8 mouse cellular contexts compared by ENCODE assay signal in genomic region chr17:29093961-29094309, GRCm38 (mm10). TPM values are rescaled to one million over a fixed set of nuclear protein-coding genes. Genes with fewer than 3 reads are reported as not detected.
DNase-seq lines count a peak whose midpoint lies in the region; ATAC-seq and TF ChIP-seq lines count a peak whose summit lies in the region.

No protein-coding gene starts in this region.

- peak; percentile 38 for DNase-seq in forebrain, embryonic 10.5 days (ENCODE audit: extremely low spot score, low spot score)
- no peak for DNase-seq in embryo, embryonic 11 days
- DNase-seq in left cerebral cortex, postnatal 14 days (ENCODE audit: low spot score in 2 of 2): no peak

- intact Hi-C loops in left cerebral cortex, postnatal 14 days (cut with DNase I): no loop called here

- WGBS in forebrain, embryonic 10.5 days: 1% methylated on average over 22 of the region's 24 CpGs
- WGBS in intestine, postnatal 0 days: 0% methylated on average over 24 of the region's 24 CpGs
- 0% methylated on average over 24 of the region's 24 CpGs for WGBS in neural tube, embryonic 15.5 days

- H3K36me3 ChIP-seq in megakaryocyte, embryonic 14.5 days (replicated peaks; ENCODE audit: low read length): peaks cover 37% of the 10 kb centered on the region
- 0 out of 2 replicates have a peak, but pooled peaks cover 3% of the 10 kb centered on the region for H3K36me3 ChIP-seq in forebrain, embryonic 10.5 days (replicated peaks)
- H3K36me3 ChIP-seq in intestine, postnatal 0 days (ENCODE audit: control insufficient read depth, insufficient read depth): peaks cover 9% of the 10 kb centered on the region; the same call in 1 of the 2 replicates
- no peaks in the 10 kb centered on the region for H3K36me3 ChIP-seq in neural tube, embryonic 15.5 days

- peaks cover 67% of the 10 kb centered on the region for H3K4me1 ChIP-seq in megakaryocyte, embryonic 14.5 days
- peaks cover 36% of the 10 kb centered on the region for H3K4me1 ChIP-seq in forebrain, embryonic 10.5 days
- no peaks in the 10 kb centered on the region for H3K4me1 ChIP-seq in intestine, postnatal 0 days (replicated peaks; ENCODE audit: control insufficient read depth, insufficient read depth, low read length)
- H3K4me1 ChIP-seq in neural tube, embryonic 15.5 days: peaks cover 25% of the 10 kb centered on the region

- peak overlapping the region; percentile 100 for H3K4me3 ChIP-seq in megakaryocyte, embryonic 14.5 days (replicated peaks)
- H3K4me3 ChIP-seq in forebrain, embryonic 10.5 days: peak overlapping the region; percentile 61
- peak overlapping the region; percentile 65 for H3K4me3 ChIP-seq in intestine, postnatal 0 days (ENCODE audit: low read depth, low read length)
- H3K4me3 ChIP-seq in neural tube, embryonic 15.5 days (replicated peaks): peak overlapping the region; percentile 49

- H3K27me3 ChIP-seq in megakaryocyte, embryonic 14.5 days (replicated peaks): no peaks in the 10 kb centered on the region
- H3K27me3 ChIP-seq in forebrain, embryonic 10.5 days (ENCODE audit: poor library complexity, severe bottlenecking): peaks cover 71% of the 10 kb centered on the region
- H3K27me3 ChIP-seq in intestine, postnatal 0 days (replicated peaks; ENCODE audit: control insufficient read depth, insufficient read depth, low read length): no peaks in the 10 kb centered on the region
- peaks cover 11% of the 10 kb centered on the region; the same call in 1 of the 2 replicates for H3K27me3 ChIP-seq in neural tube, embryonic 15.5 days (replicated peaks)

- TF ChIP-seq CTCF in intestine, postnatal 0 days (IDR thresholded peaks at IDR 0.05; ENCODE audit: low read depth): no peak

- peak overlapping the region; percentile 70 for H3K9ac ChIP-seq in intestine, postnatal 0 days (ENCODE audit: low read depth, low read length)
- peak overlapping the region; percentile 65 for H3K9ac ChIP-seq in neural tube, embryonic 15.5 days (replicated peaks)

- no peak for ATAC-seq in megakaryocyte, adult 5-6 weeks (ENCODE audit: poor library complexity, severe bottlenecking)
- ATAC-seq in intestine, postnatal 0 days: peak; percentile 11
- peak; percentile 16; the same call in 1 of the 2 replicates for ATAC-seq in neural tube, embryonic 15.5 days (ENCODE audit: low FRiP score)
- no peak for ATAC-seq in CD4-positive, CD25-positive, alpha-beta regulatory T cell, adult 4 months

- H3K4me2 ChIP-seq in intestine, postnatal 0 days (replicated peaks; ENCODE audit: low read depth): peak overlapping the region; percentile 84
- peak overlapping the region; percentile 80 for H3K4me2 ChIP-seq in neural tube, embryonic 15.5 days

- H3K9me3 ChIP-seq in megakaryocyte, embryonic 14.5 days: no peaks in the 10 kb centered on the region
- H3K9me3 ChIP-seq in forebrain, embryonic 10.5 days: no peaks in the 10 kb centered on the region
- H3K9me3 ChIP-seq in intestine, postnatal 0 days (ENCODE audit: control insufficient read depth): no peaks in the 10 kb centered on the region
- no peaks in the 10 kb centered on the region for H3K9me3 ChIP-seq in neural tube, embryonic 15.5 days (replicated peaks)

- peak overlapping the region; percentile 83 for H3K27ac ChIP-seq in forebrain, embryonic 10.5 days
- peak overlapping the region; percentile 89 for H3K27ac ChIP-seq in intestine, postnatal 0 days (ENCODE audit: low read depth, low read length)
- 0 out of 2 replicates have a peak overlapping the region, but pooled peaks have one; percentile 23 for H3K27ac ChIP-seq in neural tube, embryonic 15.5 days (replicated peaks)

RNA-seq across cellular contexts. Expression of gene Cdkn1a, which starts 3.2 kb away (rescaled TPM):
- polyA plus RNA-seq in megakaryocyte, embryonic 14.5 days (2012; ENCODE audit: insufficient read depth, low replicate concordance): 228 and 253 TPM in 2 replicates
- total RNA-seq in megakaryocyte, adult 5-6 weeks (2015): 19.9 and 22.6 TPM in 2 replicates
- 3.7 and 5.8 TPM in 2 replicates for total RNA-seq in megakaryocyte, adult 5-6 weeks (2017)
- 14.0 and 16.8 TPM in 2 replicates for polyA plus RNA-seq in forebrain, embryonic 10.5 days (2016; fragmentation: Nextera tagmentation; extraction: Ambion mirVana)
- 74.9 and 88.3 TPM in 2 replicates for polyA plus RNA-seq in intestine, postnatal 0 days (2015; fragmentation: Nextera tagmentation; extraction: Ambion mirVana)
- polyA plus RNA-seq in neural tube, embryonic 15.5 days (2015; fragmentation: Nextera tagmentation; extraction: Ambion mirVana): 99.0 and 99.7 TPM in 2 replicates
- 1 to 10 TPM; 2.5 to 4.6 TPM for polyA plus RNA-seq in CD4-positive, CD25-positive, alpha-beta regulatory T cell, adult 4 months (2017; shearing (Covaris generic))
- total RNA-seq in left cerebral cortex, postnatal 14 days (2021): 10 to 100 TPM; 25.7 to 35.7 TPM

RNA-seq across cellular contexts. Expression of gene Rab44, which starts 20.0 kb away (rescaled TPM):
- 3.4 and 22.3 TPM in 2 replicates for polyA plus RNA-seq in megakaryocyte, embryonic 14.5 days (2012; ENCODE audit: insufficient read depth, low replicate concordance)
- 52.2 and 62.4 TPM in 2 replicates for total RNA-seq in megakaryocyte, adult 5-6 weeks (2015)
- 104 and 105 TPM in 2 replicates for total RNA-seq in megakaryocyte, adult 5-6 weeks (2017)
- 0.20 and 0.25 TPM in 2 replicates for polyA plus RNA-seq in forebrain, embryonic 10.5 days (2016; fragmentation: Nextera tagmentation; extraction: Ambion mirVana)
- 0.20 TPM in 2 replicates for polyA plus RNA-seq in intestine, postnatal 0 days (2015; fragmentation: Nextera tagmentation; extraction: Ambion mirVana)
- 0.15 and 3.7 TPM in 2 replicates for polyA plus RNA-seq in neural tube, embryonic 15.5 days (2015; fragmentation: Nextera tagmentation; extraction: Ambion mirVana)
- polyA plus RNA-seq in CD4-positive, CD25-positive, alpha-beta regulatory T cell, adult 4 months (2017; shearing (Covaris generic)): not detected
- total RNA-seq in left cerebral cortex, postnatal 14 days (2021): not detected

Comparison
In these comparisons a context has a peak if more than half of its experiments do, and no peak if none do; other contexts are left out.
1. H3K4me3 ChIP-seq: peak in every context shown above with its lines; median percentile 100 in megakaryocyte, embryonic 14.5 days; 65 in intestine, postnatal 0 days; 61 in forebrain, embryonic 10.5 days; 49 in neural tube, embryonic 15.5 days.
2. ATAC-seq: peak in intestine, postnatal 0 days (single experiment) and neural tube, embryonic 15.5 days (single experiment); none in megakaryocyte, adult 5-6 weeks (single experiment) and CD4-positive, CD25-positive, alpha-beta regulatory T cell, adult 4 months (single experiment).
3. H3K27ac ChIP-seq: peak in every context shown above with its lines; median percentile 89 in intestine, postnatal 0 days; 83 in forebrain, embryonic 10.5 days; 23 in neural tube, embryonic 15.5 days.